Mouse (Mus musculus): ENCODE results near the gene Mex3b. TPM values are rescaled to one million over a fixed set of nuclear protein-coding genes. Genes with fewer than 3 reads are reported as not detected.

Gene Mex3b
- polyA plus RNA-seq, 1 experiment from 2014 or later, result 53.1 TPM

- Histone ChIP-seq H3K27me3 (replicated peaks; ENCODE audit: control insufficient read depth, insufficient read depth, low read length) (no peaks in the 10 kb centered on the region), H3K36me3 (ENCODE audit: control insufficient read depth, insufficient read depth, low read length) (peaks cover 10% of the 10 kb centered on the region), H3K4me3 (ENCODE audit: low read depth, low read length) (peak overlapping the region; percentile 99), H3K9me3 (replicated peaks; ENCODE audit: control insufficient read depth, low read length) (no peaks in the 10 kb centered on the region), H3K4me1 (ENCODE audit: control insufficient read depth, insufficient read depth, low read length) (peaks cover 12% of the 10 kb centered on the region), H3K9ac (ENCODE audit: low read length) (peak overlapping the region; percentile 100), H3K4me2 (ENCODE audit: low read length) (peak overlapping the region; percentile 91), H3K27ac (ENCODE audit: low read depth, low read length) (peak overlapping the region; percentile 100)
- ATAC-seq (no peak), DNase-seq (ENCODE audit: low spot score) (peak; percentile 76)
- WGBS, result 35% methylated on average over 8 of the region's 8 CpGs
Measured at GRCm38 (mm10) chr7:82864260-82864990, 2.7 kb upstream of the Mex3b start.

- DNase-seq (ENCODE audit: low spot score) (peak; percentile 69), ATAC-seq (no peak)
- Histone ChIP-seq H3K27me3 (replicated peaks; ENCODE audit: control insufficient read depth, insufficient read depth, low read length) (no peaks in the 10 kb centered on the region), H3K27ac (ENCODE audit: low read depth, low read length) (peak overlapping the region; percentile 100), H3K4me1 (ENCODE audit: control insufficient read depth, insufficient read depth, low read length) (peaks cover 12% of the 10 kb centered on the region), H3K36me3 (ENCODE audit: control insufficient read depth, insufficient read depth, low read length) (peaks cover 18% of the 10 kb centered on the region), H3K4me3 (ENCODE audit: low read depth, low read length) (peak overlapping the region; percentile 99), H3K4me2 (ENCODE audit: low read length) (peak overlapping the region; percentile 91), H3K9ac (ENCODE audit: low read length) (peak overlapping the region; percentile 100), H3K9me3 (replicated peaks; ENCODE audit: control insufficient read depth, low read length) (no peaks in the 10 kb centered on the region)
- under 1% methylated on average over 22 of the region's 22 CpGs for WGBS
Measured at GRCm38 (mm10) chr7:82864991-82865771, 2.0 kb upstream of the Mex3b start.

- Histone ChIP-seq H3K9ac (ENCODE audit: low read length) (peak overlapping the region; percentile 100), H3K27ac (ENCODE audit: low read depth, low read length) (peak overlapping the region; percentile 100), H3K4me1 (ENCODE audit: control insufficient read depth, insufficient read depth, low read length) (peaks cover 12% of the 10 kb centered on the region), H3K4me2 (ENCODE audit: low read length) (peak overlapping the region; percentile 91), H3K27me3 (replicated peaks; ENCODE audit: control insufficient read depth, insufficient read depth, low read length) (no peaks in the 10 kb centered on the region), H3K9me3 (replicated peaks; ENCODE audit: control insufficient read depth, low read length) (no peaks in the 10 kb centered on the region), H3K4me3 (ENCODE audit: low read depth, low read length) (peak overlapping the region; percentile 99), H3K36me3 (ENCODE audit: control insufficient read depth, insufficient read depth, low read length) (peaks cover 22% of the 10 kb centered on the region)
- peak; percentile 89 for ATAC-seq
- peak; percentile 99 for DNase-seq (ENCODE audit: low spot score)
- WGBS, result under 1% methylated on average over 70 of the region's 70 CpGs
Measured at GRCm38 (mm10) chr7:82865834-82866485, 1.2 kb upstream of the Mex3b start.

DNA sequence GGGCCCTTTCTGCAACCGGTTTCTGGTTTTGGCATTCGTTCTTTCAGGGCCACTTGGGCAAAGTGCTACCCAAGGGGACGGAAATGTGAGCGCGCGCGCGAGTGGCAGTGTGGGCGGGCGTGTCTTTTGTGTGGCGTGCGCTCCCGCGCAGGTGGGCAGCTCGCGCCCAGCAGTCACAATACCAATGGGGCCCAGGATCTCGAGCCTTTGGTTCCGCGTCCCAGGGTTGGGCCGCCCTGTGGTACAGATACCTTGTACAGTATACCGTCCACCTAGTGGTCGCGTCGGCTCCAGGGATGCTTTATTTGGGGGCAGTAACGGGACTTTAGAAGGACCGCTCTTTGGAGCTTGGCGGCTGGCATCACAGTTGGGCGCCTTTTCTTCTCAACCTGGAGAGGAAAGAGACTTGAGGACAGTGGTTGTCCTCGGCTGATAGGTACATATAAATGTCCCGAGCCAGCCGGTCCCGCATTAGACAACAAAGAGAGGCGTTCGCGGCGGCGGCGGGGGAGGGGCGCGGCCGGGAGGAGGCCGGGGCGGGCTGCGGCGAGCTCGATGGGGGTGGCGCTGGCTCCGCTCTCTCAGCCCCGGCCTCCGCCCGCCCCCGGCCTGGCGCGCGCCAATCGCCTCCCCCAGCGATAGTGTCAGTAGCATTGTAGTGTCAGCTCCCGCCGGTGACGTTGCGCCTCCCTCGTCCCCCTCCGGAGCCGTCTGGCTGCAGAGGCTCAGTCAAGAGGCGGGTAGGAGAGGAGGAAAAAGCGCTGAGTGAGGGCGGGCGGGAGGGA is 455 bp upstream of the Mex3b start:
- DNase-seq (ENCODE audit: low spot score) (peak; percentile 99), ATAC-seq (peak; percentile 83)
- WGBS, result 0% methylated on average over 61 of the region's 68 CpGs
- peak overlapping the region; percentile 99 for H3K4me3 ChIP-seq (ENCODE audit: low read depth, low read length)
- peak overlapping the region; percentile 55 for H3K4me2 ChIP-seq (ENCODE audit: low read length)
- peak overlapping the region; percentile 100 for H3K9ac ChIP-seq (ENCODE audit: low read length)
- H3K27ac ChIP-seq (ENCODE audit: low read depth, low read length), result peak overlapping the region; percentile 100
- H3K27me3 ChIP-seq (replicated peaks; ENCODE audit: control insufficient read depth, insufficient read depth, low read length), result no peaks in the 10 kb centered on the region
- peaks cover 22% of the 10 kb centered on the region for H3K36me3 ChIP-seq (ENCODE audit: control insufficient read depth, insufficient read depth, low read length)
- peaks cover 12% of the 10 kb centered on the region for H3K4me1 ChIP-seq (ENCODE audit: control insufficient read depth, insufficient read depth, low read length)
- H3K9me3 ChIP-seq (replicated peaks; ENCODE audit: control insufficient read depth, low read length), result no peaks in the 10 kb centered on the region

- Histone ChIP-seq H3K36me3 (ENCODE audit: control insufficient read depth, insufficient read depth, low read length) (peaks cover 29% of the 10 kb centered on the region), H3K4me3 (ENCODE audit: low read depth, low read length) (peak overlapping the region; percentile 99), H3K9ac (ENCODE audit: low read length) (peak overlapping the region; percentile 100), H3K4me1 (ENCODE audit: control insufficient read depth, insufficient read depth, low read length) (peaks cover 10% of the 10 kb centered on the region), H3K27ac (ENCODE audit: low read depth, low read length) (peak overlapping the region; percentile 100), H3K4me2 (ENCODE audit: low read length) (peak overlapping the region; percentile 96), H3K27me3 (replicated peaks; ENCODE audit: control insufficient read depth, insufficient read depth, low read length) (no peaks in the 10 kb centered on the region), H3K9me3 (replicated peaks; ENCODE audit: control insufficient read depth, low read length) (no peaks in the 10 kb centered on the region)
- DNase-seq (ENCODE audit: low spot score), result peak; percentile 81
- under 1% methylated on average over 56 of the region's 56 CpGs for WGBS
- no peak for ATAC-seq
Measured at GRCm38 (mm10) chr7:82868309-82869230, 1.4 kb downstream of the Mex3b start.

GRCm38 (mm10) chr7:82869231-82870147 is 2.4 kb downstream of the Mex3b start:
- peaks cover 5% of the 10 kb centered on the region for H3K4me1 ChIP-seq (ENCODE audit: control insufficient read depth, insufficient read depth, low read length)
- peak overlapping the region; percentile 99 for H3K4me3 ChIP-seq (ENCODE audit: low read depth, low read length)
- H3K27me3 ChIP-seq (replicated peaks; ENCODE audit: control insufficient read depth, insufficient read depth, low read length), result no peaks in the 10 kb centered on the region
- no peak for ATAC-seq
- WGBS, result under 1% methylated on average over 55 of the region's 56 CpGs
- no peaks in the 10 kb centered on the region for H3K9me3 ChIP-seq (replicated peaks; ENCODE audit: control insufficient read depth, low read length)
- DNase-seq (ENCODE audit: low spot score), result peak; percentile 56
- peak overlapping the region; percentile 100 for H3K27ac ChIP-seq (ENCODE audit: low read depth, low read length)
- H3K4me2 ChIP-seq (ENCODE audit: low read length), result peak overlapping the region; percentile 96
- peak overlapping the region; percentile 100 for H3K9ac ChIP-seq (ENCODE audit: low read length)
- H3K36me3 ChIP-seq (ENCODE audit: control insufficient read depth, insufficient read depth, low read length), result peaks cover 29% of the 10 kb centered on the region

DNA sequence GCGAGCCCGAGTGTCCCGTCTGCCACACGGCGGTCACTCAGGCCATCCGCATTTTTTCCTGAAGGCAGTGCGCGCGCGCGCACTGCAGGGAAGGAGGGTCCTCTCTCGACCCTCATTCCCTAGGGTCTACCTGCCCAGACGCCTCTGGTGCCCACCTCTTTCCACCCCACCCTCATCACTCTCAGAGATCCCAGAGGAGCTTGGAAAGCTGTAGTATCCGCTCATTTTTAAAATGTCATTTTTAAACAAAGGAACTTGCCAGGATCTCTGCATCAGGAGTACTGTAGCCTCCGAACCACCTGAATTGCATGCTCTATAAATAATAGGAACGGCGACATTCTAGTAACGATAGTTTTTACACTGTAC is 3.0 kb downstream of the Mex3b start:
- Histone ChIP-seq H3K4me1 (ENCODE audit: control insufficient read depth, insufficient read depth, low read length) (no peaks in the 10 kb centered on the region), H3K36me3 (ENCODE audit: control insufficient read depth, insufficient read depth, low read length) (peaks cover 29% of the 10 kb centered on the region), H3K27me3 (replicated peaks; ENCODE audit: control insufficient read depth, insufficient read depth, low read length) (no peaks in the 10 kb centered on the region), H3K27ac (ENCODE audit: low read depth, low read length) (peak overlapping the region; percentile 100), H3K9me3 (replicated peaks; ENCODE audit: control insufficient read depth, low read length) (no peaks in the 10 kb centered on the region), H3K4me3 (ENCODE audit: low read depth, low read length) (peak overlapping the region; percentile 99), H3K4me2 (ENCODE audit: low read length) (peak overlapping the region; percentile 96), H3K9ac (ENCODE audit: low read length) (peak overlapping the region; percentile 100)
- 9% methylated on average over 18 of the region's 18 CpGs for WGBS
- ATAC-seq, result no peak
- DNase-seq (ENCODE audit: low spot score), result no peak

Measured in forebrain, embryonic 14.5 days (tissue).